ENCODE assay signal across 8 mouse cellular contexts in the genomic region with DNA sequence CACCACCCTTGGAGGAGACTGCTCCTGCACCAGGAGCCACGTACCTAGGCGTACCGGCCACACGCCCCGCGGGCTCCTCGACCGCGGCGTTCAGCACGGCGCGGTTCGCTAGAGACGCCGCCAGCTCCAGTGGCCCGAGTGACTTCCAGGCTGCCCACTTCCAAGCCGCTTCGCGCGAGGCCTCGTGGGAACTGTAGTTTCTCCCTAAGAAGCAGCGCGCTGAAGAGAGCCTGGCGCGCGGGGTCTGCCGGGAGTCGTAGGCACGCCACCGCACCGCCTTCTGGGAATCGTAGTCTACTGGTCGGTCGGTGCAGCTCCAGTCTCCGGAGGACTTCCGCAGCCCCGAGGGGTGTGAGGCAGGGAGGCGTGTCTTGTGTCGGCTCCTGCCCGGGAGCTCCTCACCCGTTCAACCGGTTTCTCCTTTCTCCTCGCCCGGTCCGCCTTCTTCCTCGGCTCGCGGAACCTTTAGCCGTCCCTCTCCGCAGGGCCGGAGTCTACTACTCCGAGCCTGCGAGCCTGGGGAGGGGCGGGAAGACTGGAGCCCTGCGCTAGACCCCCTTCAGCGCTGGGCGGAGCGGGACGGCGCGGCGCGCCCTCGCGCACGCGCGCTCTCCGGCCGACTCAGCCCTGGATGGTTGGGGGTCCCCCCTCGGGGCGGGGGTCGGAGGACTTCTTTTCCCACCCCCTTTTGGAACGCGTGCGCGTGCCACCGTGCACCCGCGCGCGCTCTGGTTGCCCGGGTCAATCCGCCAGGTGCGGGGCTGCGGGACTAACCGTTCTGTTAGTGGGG. TPM values are rescaled to one million over a fixed set of nuclear protein-coding genes. Genes with fewer than 3 reads are reported as not detected.
DNase-seq lines count a peak whose midpoint lies in the region; ATAC-seq and TF ChIP-seq lines count a peak whose summit lies in the region.

A gene (minus strand): TSS at position 221 of the 790 bp plus-strand sequence.

- H3K79me2 ChIP-seq in MEL (ENCODE audit: control insufficient read depth, insufficient read depth, low read length, poor library complexity), result peaks cover 18% of the 10 kb centered on the region

- no peak for TF ChIP-seq EP300 in MEL (IDR thresholded peaks at IDR 0.05; ENCODE audit: low read depth in 1 of 2, low read length in 2 of 2)

- no peak for TF ChIP-seq CTCF in MEL (IDR thresholded peaks at IDR 0.05 in 2 of 3, conservative IDR thresholded peaks at IDR 0.05 in 1 of 3; ENCODE audit: control insufficient read depth in 1 of 3, insufficient read depth in 1 of 3, low read depth in 2 of 3, low read length in 3 of 3, poor library complexity in 1 of 3, severe bottlenecking in 1 of 3)
- TF ChIP-seq CTCF in cerebellum, adult 2 months (IDR thresholded peaks at IDR 0.05; ENCODE audit: borderline replicate concordance, insufficient read depth, low read depth, low read length), result no peak
- TF ChIP-seq CTCF in forebrain, postnatal 0 days (IDR thresholded peaks at IDR 0.05; ENCODE audit: low read depth), result no peak; the same call in 1 of the 2 replicates

- H3K4me3 ChIP-seq in MEL (ENCODE audit: control insufficient read depth in 1 of 2, insufficient read depth in 1 of 2, low read depth in 2 of 2, low read length in 2 of 2), result peak within 1 kb of the TSS; percentile 76 to 94
- peak within 1 kb of the TSS; percentile 84 for H3K4me3 ChIP-seq in cerebellum, adult 2 months (replicated peaks; ENCODE audit: insufficient read depth, low read depth, low read length)
- peak within 1 kb of the TSS; percentile 72 for H3K4me3 ChIP-seq in forebrain, postnatal 0 days (ENCODE audit: low read depth, low read length)
- peak within 1 kb of the TSS; percentile 80 for H3K4me3 ChIP-seq in lung, embryonic 15.5 days

- H3K9ac ChIP-seq in MEL (ENCODE audit: control insufficient read depth, low read depth, low read length, poor library complexity, severe bottlenecking), result peak within 1 kb of the TSS; percentile 86
- peak within 1 kb of the TSS; percentile 68 for H3K9ac ChIP-seq in forebrain, postnatal 0 days
- peak within 1 kb of the TSS; percentile 76 for H3K9ac ChIP-seq in lung, embryonic 15.5 days

- H3K4me2 ChIP-seq in forebrain, postnatal 0 days (ENCODE audit: low read depth), result peak within 1 kb of the TSS; percentile 87
- H3K4me2 ChIP-seq in lung, embryonic 15.5 days, result peak within 1 kb of the TSS; percentile 95

- H3K27ac ChIP-seq in MEL (ENCODE audit: control insufficient read depth, low read depth, low read length), result peak within 1 kb of the TSS; percentile 41
- H3K27ac ChIP-seq in cerebellum, adult 2 months (ENCODE audit: insufficient read depth, low read length), result peak within 1 kb of the TSS; percentile 52
- H3K27ac ChIP-seq in forebrain, postnatal 0 days (ENCODE audit: low read depth, low read length), result peak within 1 kb of the TSS; percentile 92
- peak within 1 kb of the TSS; percentile 95 for H3K27ac ChIP-seq in lung, embryonic 15.5 days

- no peaks in the 10 kb centered on the region for H3K27me3 ChIP-seq in MEL (ENCODE audit: control insufficient read depth in 1 of 2, insufficient read depth in 2 of 2, low read length in 2 of 2)
- H3K27me3 ChIP-seq in cerebellum, adult 2 months (ENCODE audit: control insufficient read depth, insufficient read depth, low read length), result no peaks in the 10 kb centered on the region
- no peaks in the 10 kb centered on the region for H3K27me3 ChIP-seq in forebrain, postnatal 0 days (ENCODE audit: insufficient read depth, low read length)
- no peaks in the 10 kb centered on the region for H3K27me3 ChIP-seq in lung, embryonic 15.5 days

- peak; percentile 63 to 79; a peak in 3 of 4 replicates for TF ChIP-seq POLR2A in MEL (IDR thresholded peaks at IDR 0.05; ENCODE audit: control insufficient read depth in 1 of 2, insufficient read depth in 1 of 2, low read depth in 1 of 2, low read length in 2 of 2, poor library complexity in 1 of 2)
- peak; percentile 79 for TF ChIP-seq POLR2A in cerebellum, adult 2 months (IDR thresholded peaks at IDR 0.05; ENCODE audit: borderline replicate concordance, insufficient read depth, low read length)

- H3K9me3 ChIP-seq in MEL (replicated peaks; ENCODE audit: insufficient read depth, low read length), result no peaks in the 10 kb centered on the region
- H3K9me3 ChIP-seq in forebrain, postnatal 0 days (ENCODE audit: low read length), result no peaks in the 10 kb centered on the region
- no peaks in the 10 kb centered on the region for H3K9me3 ChIP-seq in lung, embryonic 15.5 days

- peak; percentile 98 for DNase-seq in MEL (ENCODE audit: low read depth, low spot score)
- peak; percentile 97 to 98 for DNase-seq in cerebellum, adult 2 months
- peak; percentile 98 for DNase-seq in forebrain, postnatal 0 days
- peak; percentile 96 for DNase-seq in heart, postnatal 4 days
- DNase-seq in layer of hippocampus, adult 8-10 months (ENCODE audit: low spot score in 2 of 2), result peak; percentile 95 to 97
- DNase-seq in ovary, adult 18-20 months (ENCODE audit: low spot score), result peak; percentile 96
- peak; percentile 97 for DNase-seq in thymus, postnatal 0 days (ENCODE audit: low spot score)

- peaks cover 4 to 11% of the 10 kb centered on the region in 2 experiments; a peak in 2 of 4 replicates for H3K4me1 ChIP-seq in MEL (ENCODE audit: control insufficient read depth in 1 of 2, insufficient read depth in 2 of 2, low read length in 2 of 2)
- peaks cover 3% of the 10 kb centered on the region; the same call in 1 of the 2 replicates for H3K4me1 ChIP-seq in cerebellum, adult 2 months (ENCODE audit: control insufficient read depth, insufficient read depth, low read length)
- peaks cover 10% of the 10 kb centered on the region for H3K4me1 ChIP-seq in forebrain, postnatal 0 days (ENCODE audit: insufficient read depth)
- H3K4me1 ChIP-seq in lung, embryonic 15.5 days, result peaks cover 41% of the 10 kb centered on the region

- no peak for TF ChIP-seq RAD21 in MEL (IDR thresholded peaks at IDR 0.05; ENCODE audit: low read depth, low read length)

- ATAC-seq in forebrain, postnatal 0 days, result peak; percentile 98
- ATAC-seq in lung, embryonic 15.5 days (ENCODE audit: borderline replicate concordance, extremely low read depth, low FRiP score, low TSS enrichment), result peak; percentile 97

- WGBS in cerebellum, adult 2 months, result under 1% methylated on average over 88 of the region's 88 CpGs
- 4% methylated on average over 86 of the region's 88 CpGs for WGBS in forebrain, postnatal 0 days
- under 1% methylated on average over 83 of the region's 88 CpGs for WGBS in lung, embryonic 15.5 days

- peaks cover 0 to 7% of the 10 kb centered on the region in 2 experiments; a peak in 2 of 4 replicates for H3K36me3 ChIP-seq in MEL (ENCODE audit: control insufficient read depth in 1 of 2, insufficient read depth in 2 of 2, low read length in 2 of 2)
- H3K36me3 ChIP-seq in forebrain, postnatal 0 days (ENCODE audit: insufficient read depth), result no peaks in the 10 kb centered on the region
- no peaks in the 10 kb centered on the region for H3K36me3 ChIP-seq in lung, embryonic 15.5 days

TF ChIP-seq in MEL, 35 proteins besides CTCF, POLR2A, EP300 and RAD21 (continues in another document):
- no peak for TF ChIP-seq MEF2A (IDR thresholded peaks at IDR 0.05; ENCODE audit: extremely low read depth, insufficient replicate concordance, low read depth, low read length, poor library complexity, severe bottlenecking)
- no peak for TF ChIP-seq SMC3 (IDR thresholded peaks at IDR 0.05; ENCODE audit: low read depth, low read length)
- peak; percentile 83 for TF ChIP-seq ZMIZ1 (IDR thresholded peaks at IDR 0.05; ENCODE audit: low read depth, low read length)
- no peak for TF ChIP-seq ZKSCAN1 (IDR thresholded peaks at IDR 0.05; ENCODE audit: low read depth, low read length)
- TF ChIP-seq TAL1 (IDR thresholded peaks at IDR 0.05; ENCODE audit: low read length), result no peak
- peak; percentile 34; the same call in 1 of the 2 replicates for TF ChIP-seq MAX (IDR thresholded peaks at IDR 0.05; ENCODE audit: low read length)
- TF ChIP-seq MYC (IDR thresholded peaks at IDR 0.05; ENCODE audit: low read depth, low read length), result peak; percentile 61; the same call in 1 of the 2 replicates
- TF ChIP-seq ZC3H11A (IDR thresholded peaks at IDR 0.05; ENCODE audit: low read depth, low read length), result no peak
- TF ChIP-seq E2F4 (IDR thresholded peaks at IDR 0.05; ENCODE audit: borderline replicate concordance, low read depth, low read length), result no peak
- TF ChIP-seq UBTF (IDR thresholded peaks at IDR 0.05; ENCODE audit: borderline replicate concordance, insufficient read depth, low read depth, low read length), result peak; percentile 41; the same call in 1 of the 2 replicates
- TF ChIP-seq TCF12 (IDR thresholded peaks at IDR 0.05; ENCODE audit: low read depth, low read length), result peak; percentile 72
- TF ChIP-seq HCFC1 (IDR thresholded peaks at IDR 0.05; ENCODE audit: low read depth, low read length), result peak; percentile 99
- no peak for TF ChIP-seq MAFK (IDR thresholded peaks at IDR 0.05; ENCODE audit: borderline replicate concordance, low read depth, low read length)
- peak; percentile 97 for TF ChIP-seq KAT2A (conservative IDR thresholded peaks at IDR 0.05; ENCODE audit: low read depth, low read length)
- TF ChIP-seq POLR2AphosphoS5 (IDR thresholded peaks at IDR 0.05; ENCODE audit: borderline replicate concordance, low read depth, low read length), result no peak
- peak; percentile 94 for TF ChIP-seq ELF1 (IDR thresholded peaks at IDR 0.05; ENCODE audit: low read depth, low read length)
- no peak for TF ChIP-seq ZNF384 (IDR thresholded peaks at IDR 0.05; ENCODE audit: low read depth, low read length)
- no peak for TF ChIP-seq GABPA (IDR thresholded peaks at IDR 0.05; ENCODE audit: low read depth, low read length)
- TF ChIP-seq USF2 (IDR thresholded peaks at IDR 0.05; ENCODE audit: borderline replicate concordance in 1 of 2, insufficient read depth in 1 of 2, low read depth in 1 of 2, low read length in 2 of 2), result no peak
- TF ChIP-seq JUND (IDR thresholded peaks at IDR 0.05; ENCODE audit: low read depth, low read length), result no peak
- TF ChIP-seq MAZ (IDR thresholded peaks at IDR 0.05; ENCODE audit: low read depth, low read length), result peak; percentile 80; the same call in 1 of the 2 replicates

RNA-seq across cellular contexts. Expression of the gene that starts here (rescaled TPM):
- total RNA-seq in MEL (2012; rRNA removed), result 14.1 and 14.9 TPM in 2 replicates
- polyA plus RNA-seq in MEL (2012; ENCODE audit: insufficient read depth in 1 of 2, insufficient read length in 2 of 2, low read depth in 1 of 2, low replicate concordance in 2 of 2, missing spikeins in 1 of 2), result 10 to 100 TPM in 1 of 2 experiments, not detected in 1; 49.4 TPM
- polyA plus RNA-seq in cerebellum, adult 2 months (2012; rRNA removed), result 63.3 and 74.7 TPM in 2 replicates
- 26.6 and 44.1 TPM in 2 replicates for total RNA-seq in forebrain, postnatal 0 days (2014; rRNA removed)
- polyA plus RNA-seq in forebrain, postnatal 0 days (2015; fragmentation: Nextera tagmentation; extraction: Ambion mirVana), result 5.7 and 12.1 TPM in 2 replicates
- total RNA-seq in heart, postnatal 4 days (2021), result 10 to 100 TPM; 13.8 to 17.7 TPM
- total RNA-seq in layer of hippocampus, adult 8-10 months (2022), result 100 to 1,000 TPM; 158 to 231 (median 197) TPM
- polyA plus RNA-seq in lung, embryonic 15.5 days (2015; fragmentation: Nextera tagmentation; extraction: Ambion mirVana), result 24.1 and 25.1 TPM in 2 replicates
- 5.3 and 5.9 TPM in 2 replicates for polyA plus RNA-seq in thymus, postnatal 0 days (2015; fragmentation: Nextera tagmentation; extraction: Ambion mirVana)

Comparison
In these comparisons a context has a peak if more than half of its experiments do, and no peak if none do; other contexts are left out.
1. Peak in every context shown above with its lines: DNase-seq, ATAC-seq, H3K4me3 ChIP-seq and H3K27ac ChIP-seq.
2. H3K27ac ChIP-seq: peak in every context shown above with its lines; median percentile 95 in lung, embryonic 15.5 days; 92 in forebrain, postnatal 0 days; 52 in cerebellum, adult 2 months; 41 in MEL.